Mouse (Mus musculus) limb, embryonic 15.5 days (tissue): ENCODE results near the gene Polr3f. TPM values are rescaled to one million over a fixed set of nuclear protein-coding genes. Genes with fewer than 3 reads are reported as not detected.

Experiments used
- ATAC-seq: fragments of 200-750 bp; cut with Nextera tagmentation; 2 replicates; pipeline ENCODE4 v1.8.0; 2017; ENCODE audit warnings: low read depth, moderate TSS enrichment; ENCODE audit not compliant: insufficient number of reproducible peaks, low FRiP score, low TSS enrichment
- H3K27ac ChIP-seq: fragments of 300-500 bp; sonication (generic); 2 replicates; pipeline ENCODE4 v1.5.1; 2015; ENCODE audit warnings: moderate library complexity, mild to moderate bottlenecking, inconsistent platforms
- H3K27me3 ChIP-seq: fragments of 300-500 bp; sonication (generic); 2 replicates; pipeline ENCODE4 v1.6.1; 2015; ENCODE audit warnings: inconsistent platforms
- H3K36me3 ChIP-seq: fragments of 300-500 bp; sonication (generic); 2 replicates; pipeline ENCODE4 v1.6.1; 2015; ENCODE audit warnings: inconsistent platforms
- H3K4me1 ChIP-seq: fragments of 300-500 bp; sonication (generic); 2 replicates; pipeline ENCODE4 v1.6.1; 2015; ENCODE audit warnings: inconsistent platforms
- H3K4me2 ChIP-seq: fragments of 300-500 bp; sonication (generic); 2 replicates; pipeline ENCODE4 v1.6.1; 2015; ENCODE audit warnings: mild to moderate bottlenecking, inconsistent platforms
- H3K4me3 ChIP-seq: fragments of 300-500 bp; sonication (generic); 2 replicates; pipeline ENCODE4 v1.5.1; 2015; ENCODE audit warnings: mild to moderate bottlenecking, inconsistent platforms
- H3K9ac ChIP-seq: fragments of 300-500 bp; sonication (generic); 2 replicates; pipeline ENCODE4 v1.6.1; 2015; ENCODE audit warnings: inconsistent platforms
- H3K9me3 ChIP-seq: fragments of 300-500 bp; sonication (generic); 2 replicates; pipeline ENCODE4 v1.6.1; 2016; ENCODE audit warnings: inconsistent platforms
- WGBS: fragments of 180-500 bp; shearing (Covaris S2); methylation state at CpG from one replicate; pipeline ENCODE4 v1.1.7; 2015; 5-methylcytosine and 5-hydroxymethylcytosine counted together
- polyA plus RNA-seq: library from polyadenylated mRNA; unstranded; fragments of >200 nt; fragmentation: Nextera tagmentation; extraction: Ambion mirVana; gene quantifications from 2 replicates; pipeline ENCODE4 v1.2.1, GENCODE M21; 2015

Polr3f gene
- polyA plus RNA-seq = 21.9 and 22.3 TPM in 2 replicates

- Histone ChIP-seq H3K36me3 (peaks cover 12% of the 10 kb centered on the region), H3K27me3 (peaks cover 7% of the 10 kb centered on the region), H3K4me2 (peak within 1 kb of the TSS; percentile 94), H3K9me3 (no peaks in the 10 kb centered on the region), H3K9ac (peak within 1 kb of the TSS; percentile 89), H3K27ac (peak within 1 kb of the TSS; percentile 86), H3K4me3 (peak within 1 kb of the TSS; percentile 87), H3K4me1 (peaks cover 12% of the 10 kb centered on the region)
- 1% methylated on average over 55 of the region's 56 CpGs for WGBS
- ATAC-seq = peak; percentile 97
These were observed at the start of gene Polr3f, which contains the start of gene Dzank1 for GRCm38 (mm10) chr2:144526981-144527820. Gene Polr3f, plus strand, starts transcription at chr2:144527718. Gene Dzank1, minus strand, starts transcription at chr2:144527414.

DNA sequence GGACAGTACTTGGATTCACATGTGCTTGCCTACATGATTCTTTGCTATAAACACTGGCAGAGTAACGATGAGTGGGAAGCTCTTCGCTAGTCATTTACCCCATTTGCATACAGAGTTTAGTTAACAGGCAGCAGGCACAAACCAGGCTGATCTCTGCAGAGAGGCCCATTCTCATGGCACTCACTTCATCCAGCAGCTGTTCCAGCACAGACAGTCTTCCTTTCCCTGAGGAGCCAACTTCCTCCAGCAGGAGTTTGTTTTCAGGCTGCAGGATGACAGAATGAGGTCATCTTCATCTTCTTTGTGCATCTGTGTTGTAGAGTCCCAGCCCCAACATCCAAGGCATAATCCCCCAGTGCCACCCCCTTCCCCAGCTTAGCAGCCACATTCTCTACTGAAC, 48.1 kb upstream of the Polr3f start:
- 76% methylated on average over 2 of the region's 2 CpGs for WGBS
- Histone ChIP-seq H3K9ac (no peak overlapping the region), H3K27me3 (no peaks in the 10 kb centered on the region), H3K4me2 (no peak overlapping the region), H3K9me3 (no peaks in the 10 kb centered on the region), H3K4me3 (no peak overlapping the region), H3K36me3 (no peaks in the 10 kb centered on the region), H3K4me1 (0 out of 2 replicates have a peak, but pooled peaks cover 2% of the 10 kb centered on the region), H3K27ac (no peak overlapping the region)
- no peak for ATAC-seq

DNA sequence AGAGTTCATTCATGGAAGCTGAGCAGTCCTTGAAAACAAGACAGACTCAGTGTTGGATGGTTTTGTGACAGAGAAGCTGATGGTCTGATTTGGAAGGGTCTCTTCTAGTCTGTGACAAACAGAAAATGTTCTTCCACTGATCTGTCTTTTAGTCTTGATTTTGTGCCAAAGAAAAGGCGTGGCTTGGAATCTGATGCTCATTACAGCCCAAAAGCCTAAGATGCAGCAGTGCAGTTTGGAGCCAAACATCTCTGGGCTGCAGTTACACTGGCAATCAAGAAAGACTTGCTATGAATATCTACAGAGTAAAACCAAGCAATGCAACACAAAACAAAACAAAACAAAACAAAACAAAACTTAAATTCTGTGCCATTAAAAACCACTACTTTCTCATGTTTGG, 43.4 kb upstream of the Polr3f start:
- ATAC-seq = no peak
- Histone ChIP-seq H3K4me1 (peaks cover 21% of the 10 kb centered on the region), H3K4me2 (no peak overlapping the region), H3K9ac (no peak overlapping the region), H3K27me3 (no peaks in the 10 kb centered on the region), H3K36me3 (no peaks in the 10 kb centered on the region), H3K27ac (no peak overlapping the region), H3K9me3 (no peaks in the 10 kb centered on the region), H3K4me3 (no peak overlapping the region)
- WGBS = 39% methylated on average over 1 of the region's 1 CpGs

DNA sequence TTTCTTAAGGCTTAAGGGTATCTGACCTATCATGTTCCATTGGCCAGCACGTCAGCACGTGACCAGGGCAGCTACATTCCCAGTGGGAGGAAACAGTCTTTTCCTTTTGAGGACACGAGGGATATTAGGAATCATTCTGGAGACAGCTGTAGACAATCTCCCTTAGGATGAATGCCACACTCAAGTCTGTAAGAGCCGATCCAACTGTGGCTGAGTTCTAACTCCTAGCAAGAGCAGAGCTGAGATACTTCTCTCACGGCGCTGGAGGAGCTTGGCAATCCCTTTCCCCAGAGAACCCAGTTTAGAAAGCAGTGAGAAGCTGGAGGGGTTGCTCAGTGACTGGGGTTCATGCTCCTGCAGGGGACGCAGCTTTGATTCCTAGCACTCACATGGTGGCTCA, 42.1 kb upstream of the Polr3f start:
- Histone ChIP-seq H3K4me1 (peaks cover 21% of the 10 kb centered on the region), H3K27me3 (no peaks in the 10 kb centered on the region), H3K4me2 (no peak overlapping the region), H3K9ac (no peak overlapping the region), H3K36me3 (no peaks in the 10 kb centered on the region), H3K4me3 (no peak overlapping the region), H3K27ac (no peak overlapping the region), H3K9me3 (no peaks in the 10 kb centered on the region)
- WGBS = 81% methylated on average over 7 of the region's 7 CpGs
- ATAC-seq = no peak

DNA sequence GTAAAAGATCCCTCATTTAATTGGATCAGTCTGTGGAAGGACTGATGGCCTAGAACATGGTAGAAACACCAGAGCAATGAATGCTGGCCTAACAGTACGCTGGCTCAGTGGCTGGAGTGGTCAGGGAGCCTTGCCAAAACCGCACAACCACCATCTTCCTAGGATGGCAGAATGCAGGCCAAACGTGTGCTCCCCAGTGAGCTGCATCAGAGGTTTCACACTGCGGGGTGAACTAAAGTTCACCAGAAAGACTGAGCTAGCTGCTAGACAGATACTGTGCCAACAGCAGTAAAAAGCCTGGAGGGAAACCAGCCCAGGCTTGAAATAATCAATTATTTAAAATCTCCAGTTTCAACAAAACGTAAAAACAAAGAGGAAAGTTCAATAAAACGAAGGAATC, 40.0 kb upstream of the Polr3f start:
- WGBS = 24% methylated on average over 6 of the region's 6 CpGs
- peak; percentile 87 for ATAC-seq
- H3K4me1 ChIP-seq = peaks cover 21% of the 10 kb centered on the region
- no peak overlapping the region for H3K9ac ChIP-seq
- H3K27ac ChIP-seq = peak overlapping the region; percentile 73
- H3K4me3 ChIP-seq = no peak overlapping the region
- no peaks in the 10 kb centered on the region for H3K27me3 ChIP-seq
- H3K9me3 ChIP-seq = no peaks in the 10 kb centered on the region
- H3K4me2 ChIP-seq = no peak overlapping the region
- no peaks in the 10 kb centered on the region for H3K36me3 ChIP-seq

- Histone ChIP-seq H3K27ac (no peak overlapping the region), H3K36me3 (no peaks in the 10 kb centered on the region), H3K27me3 (no peaks in the 10 kb centered on the region), H3K9me3 (no peaks in the 10 kb centered on the region), H3K9ac (no peak overlapping the region), H3K4me2 (no peak overlapping the region), H3K4me1 (peaks cover 19% of the 10 kb centered on the region), H3K4me3 (no peak overlapping the region)
- ATAC-seq = no peak
- 74% methylated on average over 5 of the region's 5 CpGs for whole genome bisulfite sequencing
These were observed 38.2 kb upstream of the Polr3f start for GRCm38 (mm10) chr2:144489342-144489741.

GRCm38 (mm10) chr2:144502134-144502533, 25.4 kb upstream of the Polr3f start:
- no peaks in the 10 kb centered on the region for H3K9me3 ChIP-seq
- H3K4me3 ChIP-seq = no peak overlapping the region
- WGBS = 77% methylated on average over 6 of the region's 6 CpGs
- H3K36me3 ChIP-seq = no peaks in the 10 kb centered on the region
- H3K27me3 ChIP-seq = peaks cover 3% of the 10 kb centered on the region; the same call in 1 of the 2 replicates
- no peak for ATAC-seq
- H3K27ac ChIP-seq = no peak overlapping the region
- H3K4me2 ChIP-seq = no peak overlapping the region
- H3K4me1 ChIP-seq = no peaks in the 10 kb centered on the region
- H3K9ac ChIP-seq = no peak overlapping the region

DNA sequence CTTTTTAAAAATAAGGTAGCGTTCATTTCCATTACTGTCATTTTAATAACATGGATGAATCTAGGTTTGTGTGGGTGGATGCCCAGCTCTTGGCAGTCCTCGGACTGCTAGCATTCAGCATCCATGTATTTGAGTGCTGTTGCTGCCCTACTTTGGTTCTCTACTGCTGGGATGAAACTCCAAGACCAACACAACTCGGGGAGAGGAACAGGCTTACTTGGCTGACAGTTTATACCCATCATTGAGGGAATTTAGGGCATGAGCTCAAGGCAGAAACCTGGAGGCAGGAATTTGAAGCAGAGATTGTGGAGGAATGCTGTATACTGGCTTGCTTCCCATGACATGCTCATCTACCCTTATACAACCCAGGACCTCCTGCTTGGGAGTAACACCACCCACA, 12.9 kb upstream of the Polr3f start:
- ATAC-seq = no peak
- no peak overlapping the region for H3K27ac ChIP-seq
- no peaks in the 10 kb centered on the region for H3K4me1 ChIP-seq
- H3K9me3 ChIP-seq = no peaks in the 10 kb centered on the region
- H3K4me2 ChIP-seq = no peak overlapping the region
- 72% methylated on average over 3 of the region's 3 CpGs for WGBS
- no peak overlapping the region for H3K9ac ChIP-seq
- no peaks in the 10 kb centered on the region for H3K36me3 ChIP-seq
- H3K4me3 ChIP-seq = no peak overlapping the region
- no peaks in the 10 kb centered on the region for H3K27me3 ChIP-seq

GRCm38 (mm10) chr2:144519772-144520171, 7.7 kb upstream of the Polr3f start:
- H3K9me3 ChIP-seq = no peaks in the 10 kb centered on the region
- no peaks in the 10 kb centered on the region for H3K4me1 ChIP-seq
- WGBS = 81% methylated on average over 3 of the region's 3 CpGs
- H3K27ac ChIP-seq = no peak overlapping the region
- ATAC-seq = no peak
- no peak overlapping the region for H3K4me2 ChIP-seq
- no peaks in the 10 kb centered on the region for H3K27me3 ChIP-seq
- H3K9ac ChIP-seq = no peak overlapping the region
- H3K36me3 ChIP-seq = no peaks in the 10 kb centered on the region
- no peak overlapping the region for H3K4me3 ChIP-seq

DNA sequence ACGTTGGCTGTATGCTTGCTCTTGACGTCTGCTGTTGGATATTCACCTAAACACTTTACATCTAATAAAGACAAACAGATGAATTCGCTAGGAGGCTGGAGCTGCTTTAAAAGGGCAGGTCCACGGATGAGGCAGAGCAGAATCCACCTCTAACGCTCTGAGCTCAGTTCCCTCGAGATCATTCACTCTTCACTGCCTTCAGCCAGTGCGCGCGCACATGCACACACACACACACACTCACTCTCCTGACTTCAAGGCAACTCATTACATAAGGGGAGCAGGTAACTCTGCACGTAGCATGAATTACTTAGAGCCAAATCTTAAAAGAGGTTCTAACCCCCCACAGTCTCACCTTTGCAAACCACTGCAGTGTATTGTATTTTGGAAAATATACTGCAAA, 1.7 kb upstream of the Polr3f start:
- no peak overlapping the region for H3K27ac ChIP-seq
- H3K36me3 ChIP-seq = 0 out of 2 replicates have a peak, but pooled peaks cover 6% of the 10 kb centered on the region
- H3K9ac ChIP-seq = no peak overlapping the region
- ATAC-seq = no peak
- peaks cover 12% of the 10 kb centered on the region for H3K4me1 ChIP-seq
- H3K4me2 ChIP-seq = no peak overlapping the region
- 61% methylated on average over 10 of the region's 10 CpGs for WGBS
- H3K4me3 ChIP-seq = no peak overlapping the region
- no peaks in the 10 kb centered on the region for H3K9me3 ChIP-seq
- peaks cover 7% of the 10 kb centered on the region for H3K27me3 ChIP-seq

DNA sequence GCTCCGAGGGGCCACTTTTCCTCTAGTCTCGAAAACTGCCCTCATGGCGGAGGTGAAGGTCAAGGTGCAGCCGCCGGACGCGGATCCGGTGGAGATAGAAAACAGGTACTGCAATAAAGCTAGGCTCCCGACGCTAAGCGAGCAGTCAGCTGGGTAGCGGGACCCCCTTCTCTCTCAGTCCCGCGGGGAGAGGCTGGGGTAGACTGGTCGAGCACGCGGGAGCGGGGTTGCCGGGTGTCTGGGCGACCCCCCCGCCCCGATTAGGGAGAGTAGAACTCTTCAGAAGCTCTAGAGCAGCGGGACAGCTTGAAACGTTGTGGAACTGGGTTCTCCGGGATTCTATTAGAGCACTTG, 280 bp downstream of the Polr3f start:
- Histone ChIP-seq H3K27me3 (peaks cover 7% of the 10 kb centered on the region), H3K4me3 (peak overlapping the region; percentile 87), H3K36me3 (peaks cover 15% of the 10 kb centered on the region), H3K4me2 (peak overlapping the region; percentile 94), H3K27ac (peak overlapping the region; percentile 86), H3K9me3 (no peaks in the 10 kb centered on the region), H3K9ac (peak overlapping the region; percentile 89), H3K4me1 (peaks cover 12% of the 10 kb centered on the region)
- no peak for ATAC-seq
- under 1% methylated on average over 25 of the region's 25 CpGs for WGBS

DNA sequence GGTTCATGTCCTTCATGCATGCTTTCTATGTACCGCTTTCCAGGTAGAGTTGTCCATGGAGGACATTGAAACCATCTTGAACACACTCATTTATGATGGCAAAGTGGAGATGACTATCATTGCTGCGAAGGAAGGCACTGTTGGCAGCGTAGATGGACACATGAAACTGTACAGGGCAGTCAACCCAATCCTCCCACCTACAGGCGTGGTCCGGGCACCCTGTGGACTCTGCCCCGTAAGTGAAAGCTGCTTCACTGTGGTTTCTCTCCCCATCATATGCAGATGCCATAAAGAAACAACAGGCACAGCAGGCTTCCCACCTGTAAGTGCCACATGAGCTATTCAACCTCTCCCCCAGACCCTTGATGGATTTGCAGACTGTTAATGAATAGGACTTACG, 9.6 kb downstream of the Polr3f start:
- Histone ChIP-seq H3K27ac (no peak overlapping the region), H3K27me3 (no peaks in the 10 kb centered on the region), H3K4me3 (no peak overlapping the region), H3K36me3 (peaks cover 84% of the 10 kb centered on the region), H3K4me2 (no peak overlapping the region), H3K9ac (no peak overlapping the region), H3K9me3 (no peaks in the 10 kb centered on the region), H3K4me1 (no peaks in the 10 kb centered on the region)
- 96% methylated on average over 7 of the region's 7 CpGs for WGBS
- no peak for ATAC-seq
